Mouse (Mus musculus) G1E (cell line): ENCODE measurements around the gene Gm21987. TPM values are rescaled to one million over a fixed set of nuclear protein-coding genes. Genes with fewer than 3 reads are reported as not detected.

Experiments used
- ATAC-seq: 2 replicates; pipeline ENCODE4 v1.8.0; 2016; ENCODE audit warnings: mild to moderate bottlenecking; ENCODE audit not compliant: insufficient number of reproducible peaks, poor library complexity, low FRiP score, severe bottlenecking; ENCODE audit errors: extremely low read depth
- DNase-seq: peaks from one replicate; pipeline ENCODE4 v3.0.0; 2012; ENCODE audit warnings: low spot score
- H3K27me3 ChIP-seq: 2 replicates; pipeline ENCODE4 v1.6.1; 2012; ENCODE audit warnings: mild to moderate bottlenecking, low read length, inconsistent platforms; ENCODE audit not compliant: insufficient read depth
- H3K36me3 ChIP-seq: replicated peaks from 2 replicates; pipeline ENCODE3; 2012; ENCODE audit warnings: mild to moderate bottlenecking, inconsistent platforms
- H3K4me1 ChIP-seq: 2 replicates; pipeline ENCODE4 v1.6.1; 2012; ENCODE audit warnings: low read depth, low read length, inconsistent platforms, mixed read lengths; ENCODE audit not compliant: insufficient read depth
- H3K4me3 ChIP-seq: 2 replicates; pipeline ENCODE4 v1.5.1; 2012; ENCODE audit warnings: low read depth, mild to moderate bottlenecking, inconsistent platforms, low read length, moderate library complexity, mixed read lengths
- H3K9me3 ChIP-seq: replicated peaks from 2 replicates; pipeline ENCODE4 v1.6.1; 2012; ENCODE audit warnings: inconsistent platforms
- CTCF ChIP-seq: IDR thresholded peaks from 2 replicates; pipeline ENCODE4 v1.5.1; 2012; ENCODE audit warnings: low read depth, low read length, inconsistent platforms, mixed read lengths
- GATA1 ChIP-seq: IDR thresholded peaks from 2 replicates; pipeline ENCODE4 v1.6.1; 2012; ENCODE audit warnings: borderline replicate concordance, low read length, inconsistent platforms, mixed read lengths
- GATA2 ChIP-seq: IDR thresholded peaks from 2 replicates; pipeline ENCODE4 v1.6.1; 2012; ENCODE audit warnings: low read depth, low read length, inconsistent platforms, borderline replicate concordance
- POLR2AphosphoS5 ChIP-seq: IDR thresholded peaks from 2 replicates; pipeline ENCODE4 v1.6.1; 2012; ENCODE audit warnings: low read depth, low read length, inconsistent platforms; ENCODE audit not compliant: insufficient replicate concordance
- TAL1 ChIP-seq: conservative IDR thresholded peaks from 2 replicates; pipeline ENCODE4 v1.6.1; 2012; ENCODE audit warnings: low read depth, low read length, inconsistent platforms, mixed read lengths
- polyA plus RNA-seq: library from polyadenylated mRNA; stranded (reverse); fragments of >175 nt; gene quantifications from 2 replicates; pipeline ENCODE4 v1.2.3, GENCODE M21; 2012
- total RNA-seq, 2 experiments: library from RNA; stranded (forward) in 1 of 2; stranded (reverse) in 1 of 2; fragments of 200-1000 nt in 1 of 2; fragments of >200 nt in 1 of 2; fragmentation: Nextera tagmentation in 1 of 2; gene quantifications; 2 replicates each; pipeline ENCODE4 v1.2.3; 2014 to 2017

The Gm21987 gene
- total and polyA plus RNA-seq, 3 experiments = 4.7 to 1,146 TPM; not detected in 1

DNA sequence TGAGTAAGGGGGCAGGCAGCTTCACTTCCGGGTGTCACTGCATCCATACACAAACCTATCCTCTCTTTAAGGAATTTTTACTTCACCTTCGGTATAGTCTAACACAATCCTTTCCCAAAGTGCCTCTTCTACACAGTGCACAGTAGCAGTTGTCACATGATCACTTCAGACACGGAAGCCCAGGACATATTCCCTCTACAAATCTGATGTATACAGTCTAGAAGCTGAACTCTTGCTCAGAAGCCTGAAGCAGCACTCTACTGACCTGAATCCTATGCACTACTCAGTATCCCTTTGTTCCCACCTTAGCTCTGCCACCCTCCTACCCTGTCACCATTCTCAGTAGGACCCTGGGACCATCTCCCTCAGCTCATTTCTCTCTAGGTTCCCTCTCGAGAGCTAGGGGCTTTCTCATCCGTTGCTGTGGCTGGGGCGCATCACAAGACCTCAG is 38.4 kb downstream of the Gm21987 start:
- no peaks in the 10 kb centered on the region for H3K27me3 ChIP-seq
- H3K9me3 ChIP-seq = no peaks in the 10 kb centered on the region
- peaks cover 69% of the 10 kb centered on the region for H3K4me1 ChIP-seq
- no peak for TF ChIP-seq POLR2AphosphoS5
- TF ChIP-seq TAL1 = no peak
- no peak for TF ChIP-seq CTCF
- TF ChIP-seq GATA1 = no peak
- TF ChIP-seq GATA2 = no peak
- no peak overlapping the region for H3K4me3 ChIP-seq
- DNase-seq (no peak), ATAC-seq (no peak)
- H3K36me3 ChIP-seq = no peaks in the 10 kb centered on the region

DNA sequence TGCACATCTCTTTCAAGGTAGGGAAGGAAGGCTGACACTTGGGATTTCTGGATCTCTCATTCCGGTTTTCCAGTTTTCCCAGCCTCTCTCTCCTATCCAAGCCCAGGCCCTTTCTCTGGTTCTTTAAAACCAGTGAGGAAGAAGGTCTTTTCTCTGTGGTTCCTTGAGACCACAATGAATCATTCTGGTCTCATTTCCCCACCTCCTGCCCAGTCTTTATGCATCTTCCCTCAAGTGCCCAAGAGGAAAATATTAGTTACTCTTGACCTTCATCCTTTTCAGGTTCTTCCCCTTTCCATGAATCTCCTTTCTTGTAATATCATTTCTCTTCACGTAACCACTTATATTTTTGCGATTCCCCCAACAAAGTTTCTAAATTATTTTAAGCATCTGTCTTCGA is 38.9 kb downstream of the Gm21987 start:
- peaks cover 68% of the 10 kb centered on the region for H3K4me1 ChIP-seq
- DNase-seq = no peak
- TF ChIP-seq POLR2AphosphoS5 (no peak), GATA2 (no peak), TAL1 (no peak)
- no peaks in the 10 kb centered on the region for H3K27me3 ChIP-seq
- no peaks in the 10 kb centered on the region for H3K36me3 ChIP-seq
- no peak overlapping the region for H3K4me3 ChIP-seq
- no peak for ATAC-seq
- H3K9me3 ChIP-seq = no peaks in the 10 kb centered on the region

DNA sequence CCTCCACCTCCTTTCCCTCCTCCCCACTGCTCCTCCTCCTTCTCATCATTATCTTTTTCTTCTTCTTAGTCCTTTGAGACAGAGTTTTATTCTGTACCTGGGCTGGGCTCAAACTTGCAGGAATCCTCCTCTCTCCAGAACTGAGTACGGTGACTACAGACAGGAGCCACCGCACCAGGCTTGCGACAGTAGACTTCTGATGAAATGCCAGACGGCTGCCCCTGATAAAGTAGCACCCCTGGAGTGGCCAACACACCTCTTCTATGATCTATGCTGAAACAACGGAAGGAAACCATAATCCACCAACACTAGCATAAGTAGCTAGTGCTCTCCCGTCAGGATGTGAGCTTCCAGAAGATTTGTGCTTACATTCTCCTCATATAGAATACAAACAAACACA is 40.5 kb downstream of the Gm21987 start:
- Histone ChIP-seq H3K27me3 (no peaks in the 10 kb centered on the region), H3K36me3 (no peaks in the 10 kb centered on the region), H3K9me3 (no peaks in the 10 kb centered on the region), H3K4me3 (no peak overlapping the region), H3K4me1 (peaks cover 72% of the 10 kb centered on the region)
- DNase-seq (no peak), ATAC-seq (no peak)
- TF ChIP-seq TAL1 = no peak
- no peak for TF ChIP-seq GATA2

DNA sequence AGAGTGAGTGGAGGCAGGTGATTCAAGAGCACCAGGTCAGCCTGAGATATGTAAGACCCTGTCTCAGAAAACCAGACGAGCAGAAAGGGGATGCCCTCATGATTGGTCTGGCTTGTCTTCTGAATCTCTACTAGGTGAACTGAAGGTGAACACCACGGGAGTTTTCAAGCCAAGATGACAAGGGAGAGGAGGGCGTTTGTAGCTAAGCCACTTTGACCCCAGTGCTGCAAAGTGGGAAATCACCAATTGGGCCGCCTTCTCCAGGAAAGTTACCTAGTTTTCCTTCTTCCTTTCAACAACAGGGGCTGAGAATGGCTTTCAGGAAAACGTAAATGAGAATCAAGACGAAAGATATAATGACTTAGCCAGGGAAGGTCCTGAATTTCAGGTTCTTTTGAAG is 41.9 kb downstream of the Gm21987 start:
- no peak overlapping the region for H3K4me3 ChIP-seq
- no peaks in the 10 kb centered on the region for H3K9me3 ChIP-seq
- peaks cover 69% of the 10 kb centered on the region for H3K4me1 ChIP-seq
- H3K27me3 ChIP-seq = no peaks in the 10 kb centered on the region
- ATAC-seq (no peak), DNase-seq (no peak)
- TF ChIP-seq GATA1 (no peak), GATA2 (no peak), POLR2AphosphoS5 (no peak), CTCF (no peak), TAL1 (no peak)
- H3K36me3 ChIP-seq = no peaks in the 10 kb centered on the region

GRCm38 (mm10) chr16:38389284-38389893 is 42.5 kb downstream of the Gm21987 start:
- DNase-seq (no peak), ATAC-seq (no peak)
- Histone ChIP-seq H3K27me3 (no peaks in the 10 kb centered on the region), H3K36me3 (no peaks in the 10 kb centered on the region), H3K9me3 (no peaks in the 10 kb centered on the region), H3K4me1 (peaks cover 67% of the 10 kb centered on the region), H3K4me3 (no peak overlapping the region)
- no peak for TF ChIP-seq CTCF
- no peak for TF ChIP-seq TAL1
- TF ChIP-seq POLR2AphosphoS5 = no peak
- no peak for TF ChIP-seq GATA2
- TF ChIP-seq GATA1 = no peak

DNA sequence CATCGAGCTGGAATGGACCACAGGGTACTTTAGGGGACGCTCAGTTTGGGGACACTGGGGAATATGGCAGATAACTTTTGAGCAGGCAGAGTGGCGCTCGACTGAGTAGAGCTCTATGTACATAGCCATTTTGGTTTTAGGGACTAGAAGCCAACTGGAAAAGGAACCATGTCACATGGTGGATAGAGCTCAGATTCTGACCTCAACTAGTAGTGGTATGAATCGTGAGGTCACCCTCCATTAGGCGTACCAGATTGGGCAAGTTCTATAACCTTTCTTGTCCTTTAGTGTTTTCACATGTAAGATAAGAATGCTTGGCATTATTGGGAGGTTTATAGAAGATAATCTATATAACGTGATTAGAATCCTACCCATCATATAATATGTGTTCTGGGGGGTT is 43.5 kb downstream of the Gm21987 start:
- ATAC-seq (no peak), DNase-seq (no peak)
- H3K4me3 ChIP-seq = no peak overlapping the region
- peaks cover 67% of the 10 kb centered on the region for H3K4me1 ChIP-seq
- H3K9me3 ChIP-seq = no peaks in the 10 kb centered on the region
- no peak for TF ChIP-seq CTCF
- TF ChIP-seq TAL1 = no peak
- no peak for TF ChIP-seq POLR2AphosphoS5
- no peak for TF ChIP-seq GATA1
- TF ChIP-seq GATA2 = no peak
- no peaks in the 10 kb centered on the region for H3K36me3 ChIP-seq
- no peaks in the 10 kb centered on the region for H3K27me3 ChIP-seq
